Mouse (Mus musculus): ENCODE results near the gene Gm12355.
"Not testable (repeated sequence)": the region's sequence is repeated elsewhere in the genome, so short reads cannot be mapped to it uniquely, and the experiment has no call there.

Gm12355 gene

GRCm38 (mm10) chr11:98625611-98626410 is at the start of gene Gm12355, which contains the start of gene Gsdma3:
Gene Gm12355, minus strand, starts transcription at chr11:98625661.
Gene Gsdma3, plus strand, starts transcription at chr11:98626360.
- no peak for DNase-seq

- peak; percentile 56 to 69 for DNase-seq
Measured at GRCm38 (mm10) chr11:98673136-98673535, 47.7 kb upstream of the Gm12355 start.

GRCm38 (mm10) chr11:98672482-98672881 is 47.0 kb upstream of the Gm12355 start:
- no peak for DNase-seq

- no peak for DNase-seq
Measured at GRCm38 (mm10) chr11:98671857-98672256, 46.4 kb upstream of the Gm12355 start.

- no peak for DNase-seq
Measured at GRCm38 (mm10) chr11:98671284-98671815, 45.9 kb upstream of the Gm12355 start.

- DNase-seq = no peak
Measured at GRCm38 (mm10) chr11:98668984-98669383, 43.5 kb upstream of the Gm12355 start.

GRCm38 (mm10) chr11:98664091-98664490 is 38.6 kb upstream of the Gm12355 start, which contains the start of gene Gsdma:
Gene Gsdma, plus strand, starts transcription at chr11:98664351.
- DNase-seq = no peak

- DNase-seq = peak in 1 of 2 experiments; percentile 41
Measured at GRCm38 (mm10) chr11:98660517-98660916, 35.1 kb upstream of the Gm12355 start.

GRCm38 (mm10) chr11:98655076-98655475 is 29.6 kb upstream of the Gm12355 start:
- DNase-seq = peak; percentile 28 to 51

- no peak for DNase-seq
Measured at GRCm38 (mm10) chr11:98646459-98646858, 21.0 kb upstream of the Gm12355 start, which contains the start of gene Gsdma2. Gene Gsdma2, plus strand, starts transcription at chr11:98646759.

- no peak for DNase-seq
Measured at GRCm38 (mm10) chr11:98645946-98646345, 20.5 kb upstream of the Gm12355 start.

- no peak for DNase-seq
Measured at GRCm38 (mm10) chr11:98644757-98645156, 19.3 kb upstream of the Gm12355 start.

- DNase-seq = no peak
Measured at GRCm38 (mm10) chr11:98640091-98640490, 14.6 kb upstream of the Gm12355 start.

- DNase-seq = no peak
Measured at GRCm38 (mm10) chr11:98637501-98637900, 12.0 kb upstream of the Gm12355 start.

GRCm38 (mm10) chr11:98635312-98635970 is 10.0 kb upstream of the Gm12355 start:
- peak in 1 of 2 experiments; percentile 23 for DNase-seq

- DNase-seq = no peak
Measured at GRCm38 (mm10) chr11:98630646-98631045, 5.2 kb upstream of the Gm12355 start.

GRCm38 (mm10) chr11:98628706-98629105 is 3.2 kb upstream of the Gm12355 start:
- DNase-seq = no peak

- not testable (repeated sequence) for DNase-seq
Measured at GRCm38 (mm10) chr11:98624381-98624780, 1.1 kb downstream of the Gm12355 start.

- DNase-seq = not testable (repeated sequence)
Measured at GRCm38 (mm10) chr11:98623981-98624380, 1.5 kb downstream of the Gm12355 start.

GRCm38 (mm10) chr11:98620791-98621190 is 4.7 kb downstream of the Gm12355 start:
- no peak for DNase-seq

- peak in 1 of 2 experiments; percentile 40 for DNase-seq
Measured at GRCm38 (mm10) chr11:98606763-98607162, 18.7 kb downstream of the Gm12355 start.

- not testable (repeated sequence) for DNase-seq
Measured at GRCm38 (mm10) chr11:98604911-98605310, 20.6 kb downstream of the Gm12355 start.

- no peak for DNase-seq
Measured at GRCm38 (mm10) chr11:98603953-98604352, 21.5 kb downstream of the Gm12355 start.
